Mouse (Mus musculus): ENCODE results near the gene Tnfrsf1a. TPM values are rescaled to one million over a fixed set of nuclear protein-coding genes. Genes with fewer than 3 reads are reported as not detected.

Tnfrsf1a gene
- total RNA-seq, 2 experiments from 2014 or later: 90.2 to 101 TPM

- no peak for ATAC-seq (ENCODE audit: poor library complexity, severe bottlenecking)
Measured at GRCm38 (mm10) chr6:125353221-125353620, 4.1 kb downstream of the Tnfrsf1a start.

- ATAC-seq (ENCODE audit: poor library complexity, severe bottlenecking): no peak
Measured at GRCm38 (mm10) chr6:125353655-125354054, 4.5 kb downstream of the Tnfrsf1a start.

- no peak for ATAC-seq (ENCODE audit: poor library complexity, severe bottlenecking)
Measured at GRCm38 (mm10) chr6:125354352-125355151, 5.4 kb downstream of the Tnfrsf1a start.

GRCm38 (mm10) chr6:125355197-125355741 is 6.1 kb downstream of the Tnfrsf1a start:
- ATAC-seq (ENCODE audit: poor library complexity, severe bottlenecking): no peak

- ATAC-seq (ENCODE audit: poor library complexity, severe bottlenecking): no peak
Measured at GRCm38 (mm10) chr6:125356264-125356663, 7.1 kb downstream of the Tnfrsf1a start.

- no peak for ATAC-seq (ENCODE audit: poor library complexity, severe bottlenecking)
Measured at GRCm38 (mm10) chr6:125357334-125357733, 8.2 kb downstream of the Tnfrsf1a start.

- peak; percentile 28 for ATAC-seq (ENCODE audit: poor library complexity, severe bottlenecking)
Measured at GRCm38 (mm10) chr6:125359999-125360398, 10.8 kb downstream of the Tnfrsf1a start.

GRCm38 (mm10) chr6:125360846-125361245 is 11.7 kb downstream of the Tnfrsf1a start:
- ATAC-seq (ENCODE audit: poor library complexity, severe bottlenecking): no peak

- ATAC-seq (ENCODE audit: poor library complexity, severe bottlenecking): no peak
Measured at GRCm38 (mm10) chr6:125361467-125362291, 12.5 kb downstream of the Tnfrsf1a start.

- ATAC-seq (ENCODE audit: poor library complexity, severe bottlenecking): no peak
Measured at GRCm38 (mm10) chr6:125363021-125363420, 13.9 kb downstream of the Tnfrsf1a start.

GRCm38 (mm10) chr6:125363451-125364242 is 14.5 kb downstream of the Tnfrsf1a start:
- no peak for ATAC-seq (ENCODE audit: poor library complexity, severe bottlenecking)

- no peak for ATAC-seq (ENCODE audit: poor library complexity, severe bottlenecking)
Measured at GRCm38 (mm10) chr6:125364448-125364847, 15.3 kb downstream of the Tnfrsf1a start.

- ATAC-seq (ENCODE audit: poor library complexity, severe bottlenecking): no peak
Measured at GRCm38 (mm10) chr6:125365522-125365921, 16.4 kb downstream of the Tnfrsf1a start.

- ATAC-seq (ENCODE audit: poor library complexity, severe bottlenecking): no peak
Measured at GRCm38 (mm10) chr6:125366133-125366532, 17.0 kb downstream of the Tnfrsf1a start.

- ATAC-seq (ENCODE audit: poor library complexity, severe bottlenecking): peak; percentile 74
Measured at GRCm38 (mm10) chr6:125367758-125368371, 18.7 kb downstream of the Tnfrsf1a start.

- no peak for ATAC-seq (ENCODE audit: poor library complexity, severe bottlenecking)
Measured at GRCm38 (mm10) chr6:125377042-125377441, 27.9 kb downstream of the Tnfrsf1a start.

GRCm38 (mm10) chr6:125377582-125378451 is 28.7 kb downstream of the Tnfrsf1a start:
- peak; percentile 70 for ATAC-seq (ENCODE audit: poor library complexity, severe bottlenecking)

GRCm38 (mm10) chr6:125378621-125379020 is 29.5 kb downstream of the Tnfrsf1a start:
- ATAC-seq (ENCODE audit: poor library complexity, severe bottlenecking): no peak

GRCm38 (mm10) chr6:125379781-125380180 is 30.6 kb downstream of the Tnfrsf1a start:
- no peak for ATAC-seq (ENCODE audit: poor library complexity, severe bottlenecking)
